Mouse (Mus musculus) lung, embryonic 16.5 days (tissue): ENCODE measurements around the gene Vmn1r43. TPM values are rescaled to one million over a fixed set of nuclear protein-coding genes. Genes with fewer than 3 reads are reported as not detected.

Experiments
- polyA plus RNA-seq: library from polyadenylated mRNA; unstranded; fragments of >200 nt; fragmentation: Nextera tagmentation; extraction: Ambion mirVana; gene quantifications from 2 replicates; pipeline ENCODE4 v1.2.1, GENCODE M21; 2015

Vmn1r43 gene
- polyA plus RNA-seq, 1 experiment from 2014 or later = not detected

Other genes with a start within 250 kb of the Vmn1r43 start
- gene Txnrd3, start 232.4 kb downstream of the Vmn1r43 start, polyA plus RNA-seq = 10.4 and 11.8 TPM in 2 replicates
- not detected in 2 replicates for gene Vmn1r40, start 168.9 kb downstream of the Vmn1r43 start, polyA plus RNA-seq
- gene Vmn1r41, start 135.6 kb downstream of the Vmn1r43 start, polyA plus RNA-seq = not detected in 2 replicates
- not detected in 2 replicates for gene Vmn1r42, start within 50 bp of the Vmn1r43 start, polyA plus RNA-seq
- not detected in 2 replicates for gene Vmn1r44, start 7.2 kb upstream of the Vmn1r43 start, polyA plus RNA-seq
- not detected in 2 replicates for gene Vmn1r45, start 64.2 kb upstream of the Vmn1r43 start, polyA plus RNA-seq
- not detected in 2 replicates for gene Vmn1r46, start 92.9 kb upstream of the Vmn1r43 start, polyA plus RNA-seq
- gene Vmn1r47, start 139.7 kb upstream of the Vmn1r43 start, polyA plus RNA-seq = not detected in 2 replicates
- not detected in 2 replicates for gene Vmn1r48, start 160.4 kb upstream of the Vmn1r43 start, polyA plus RNA-seq
- not detected in 2 replicates for gene Vmn1r49, start 202.1 kb upstream of the Vmn1r43 start, polyA plus RNA-seq
- gene Vmn1r50, start 225.0 kb upstream of the Vmn1r43 start, polyA plus RNA-seq = not detected in 2 replicates
- gene Vmn1r51, start 246.2 kb upstream of the Vmn1r43 start, polyA plus RNA-seq = not detected in 2 replicates